Mouse (Mus musculus) cerebellum, adult 11 months (tissue): ENCODE data around the gene Etv3.
"Not testable (repeated sequence)": the region's sequence is repeated elsewhere in the genome, so short reads cannot be mapped to it uniquely, and the experiment has no call there.

Experiments used
- DNase-seq: peaks from one replicate; pipeline ENCODE4 v3.0.0; 2022

Etv3 gene

GRCm38 (mm10) chr3:87525043-87525836 lies at the start of gene Etv3:
Gene Etv3, plus strand, starts transcription at chr3:87525407.
- peak; percentile 83 for DNase-seq

GRCm38 (mm10) chr3:87477948-87478347 lies 47.3 kb upstream of the Etv3 start:
- not testable (repeated sequence) for DNase-seq

GRCm38 (mm10) chr3:87478596-87478995 lies 46.6 kb upstream of the Etv3 start:
- not testable (repeated sequence) for DNase-seq

GRCm38 (mm10) chr3:87479230-87479629 lies 46.0 kb upstream of the Etv3 start:
- DNase-seq = not testable (repeated sequence)

- DNase-seq = no peak
Measured at GRCm38 (mm10) chr3:87487392-87487791, 37.8 kb upstream of the Etv3 start.

GRCm38 (mm10) chr3:87487911-87488310 lies 37.3 kb upstream of the Etv3 start:
- no peak for DNase-seq

GRCm38 (mm10) chr3:87498266-87498665 lies 26.9 kb upstream of the Etv3 start:
- no peak for DNase-seq

- DNase-seq = peak; percentile 25
Measured at GRCm38 (mm10) chr3:87499072-87499471, 26.1 kb upstream of the Etv3 start.

- DNase-seq = no peak
Measured at GRCm38 (mm10) chr3:87500088-87501055, 24.8 kb upstream of the Etv3 start.

- no peak for DNase-seq
Measured at GRCm38 (mm10) chr3:87501151-87501550, 24.1 kb upstream of the Etv3 start.

GRCm38 (mm10) chr3:87502771-87503170 lies 22.4 kb upstream of the Etv3 start:
- DNase-seq = no peak

- DNase-seq = no peak
Measured at GRCm38 (mm10) chr3:87504330-87504729, 20.9 kb upstream of the Etv3 start.

GRCm38 (mm10) chr3:87504749-87505425 lies 20.3 kb upstream of the Etv3 start:
- DNase-seq = no peak

- no peak for DNase-seq
Measured at GRCm38 (mm10) chr3:87506456-87507416, 18.5 kb upstream of the Etv3 start.

GRCm38 (mm10) chr3:87508205-87508901 lies 16.9 kb upstream of the Etv3 start:
- DNase-seq = peak; percentile 77

- DNase-seq = no peak
Measured at GRCm38 (mm10) chr3:87509061-87509460, 16.1 kb upstream of the Etv3 start.

GRCm38 (mm10) chr3:87510832-87511231 lies 14.4 kb upstream of the Etv3 start:
- no peak for DNase-seq

- no peak for DNase-seq
Measured at GRCm38 (mm10) chr3:87511971-87512765, 13.0 kb upstream of the Etv3 start.

GRCm38 (mm10) chr3:87515567-87516081 lies 9.6 kb upstream of the Etv3 start:
- no peak for DNase-seq

- DNase-seq = no peak
Measured at GRCm38 (mm10) chr3:87518425-87518824, 6.8 kb upstream of the Etv3 start.
